Mouse (Mus musculus) adrenal gland, postnatal 36 days (tissue): ENCODE measurements around the gene Traf3. TPM values are rescaled to one million over a fixed set of nuclear protein-coding genes. Genes with fewer than 3 reads are reported as not detected.

Source experiments
- DNase-seq, 2 experiments: peaks; one replicate each; pipeline ENCODE4 v3.0.0; 2021; ENCODE audit warnings: mixed read lengths in 1 of 2
- total RNA-seq, 2 experiments: library from RNA; stranded (reverse); gene quantifications; 2 replicates each; pipeline ENCODE4 v1.2.3; 2021

Traf3 gene
- total RNA-seq, 2 experiments from 2014 or later = 28.9 to 30.9 TPM

- DNase-seq = no peak
These were observed 143.1 kb downstream of the Traf3 start for GRCm38 (mm10) chr12:111309256-111309655.

GRCm38 (mm10) chr12:111309931-111310330 lies 143.8 kb downstream of the Traf3 start:
- no peak for DNase-seq

GRCm38 (mm10) chr12:111311775-111312174 lies 145.6 kb downstream of the Traf3 start:
- no peak for DNase-seq

GRCm38 (mm10) chr12:111314273-111314672 lies 148.1 kb downstream of the Traf3 start:
- peak; percentile 24 to 50 for DNase-seq

Other genes with a start within 250 kb of the Traf3 start
- gene Ankrd9, start 187.3 kb upstream of the Traf3 start, total RNA-seq = 10 to 100 TPM; 25.6 to 39.4 TPM
- 10 to 100 TPM; 44.1 to 67.8 TPM for gene Rcor1, start 127.0 kb upstream of the Traf3 start, total RNA-seq
- not detected for gene 4930595D18Rik, start 18.1 kb downstream of the Traf3 start, total RNA-seq
- not detected for gene Amn, start 104.7 kb downstream of the Traf3 start, total RNA-seq
- 100 to 1,000 TPM; 112 to 153 TPM for gene Cdc42bpb, start 211.3 kb downstream of the Traf3 start, total RNA-seq
- gene Lbhd2, start 240.4 kb downstream of the Traf3 start, total RNA-seq = under 1 TPM in 1 of 2 experiments, not detected in 1; 0.59 TPM